Mouse (Mus musculus) lung, postnatal 0 days (tissue): ENCODE measurements around the gene Uqcrh.

Experiments
- CTCF ChIP-seq: IDR thresholded peaks from 2 replicates; pipeline ENCODE4 v1.5.1; 2016; ENCODE audit warnings: antibody characterized with exemption, mild to moderate bottlenecking
- EP300 ChIP-seq: IDR thresholded peaks from 2 replicates; pipeline ENCODE4 v1.6.1; 2016; ENCODE audit warnings: antibody characterized with exemption, mild to moderate bottlenecking, control low read depth

- TF ChIP-seq CTCF: no peak
- TF ChIP-seq EP300: no peak
Measured at GRCm38 (mm10) chr4:116110695-116111094, 35.8 kb upstream of the Uqcrh start.
